8 mouse cellular contexts compared by ENCODE assay signal in genomic region chr3:107895720-107896569, GRCm38 (mm10). TPM values are rescaled to one million over a fixed set of nuclear protein-coding genes. Genes with fewer than 3 reads are reported as not detected.
DNase-seq lines count a peak whose midpoint lies in the region; ATAC-seq and TF ChIP-seq lines count a peak whose summit lies in the region.

Gene Gstm5, plus strand, starts transcription at chr3:107895821.

- ATAC-seq in hindbrain, embryonic 15.5 days (ENCODE audit: low FRiP score, low read depth): peak; percentile 97

- peak; percentile 96 for TF ChIP-seq POLR2A in cortical plate, adult 2 months (IDR thresholded peaks at IDR 0.05; ENCODE audit: extremely low read depth, insufficient read depth, low read length)

- TF ChIP-seq CTCF in cortical plate, adult 2 months (IDR thresholded peaks at IDR 0.05; ENCODE audit: extremely low read depth, insufficient read depth, low read length): no peak
- TF ChIP-seq CTCF in gastrocnemius, adult 2 months (IDR thresholded peaks at IDR 0.05): no peak

- H3K36me3 ChIP-seq in hindbrain, embryonic 15.5 days: peaks cover 11% of the 10 kb centered on the region; the same call in 1 of the 2 replicates

- H3K4me3 ChIP-seq in cortical plate, adult 2 months (ENCODE audit: insufficient read depth, low read length): peak within 1 kb of the TSS; percentile 71
- peak within 1 kb of the TSS; percentile 96 for H3K4me3 ChIP-seq in gastrocnemius, adult 2 months
- H3K4me3 ChIP-seq in hindbrain, embryonic 15.5 days: peak within 1 kb of the TSS; percentile 68

- peak within 1 kb of the TSS; percentile 86 for H3K9ac ChIP-seq in hindbrain, embryonic 15.5 days

- intact Hi-C loops in gastrocnemius, adult 2 months (cut with DNase I): no loop called here

- 4% methylated on average over 40 of the region's 40 CpGs for WGBS in hindbrain, embryonic 15.5 days

- no peaks in the 10 kb centered on the region for H3K9me3 ChIP-seq in hindbrain, embryonic 15.5 days

- DNase-seq in adrenal gland, adult 18-20 months (ENCODE audit: low spot score in 2 of 2): peak; percentile 78 to 80
- peak; percentile 92 for DNase-seq in gastrocnemius, adult 2 months
- peak; percentile 88 to 92 for DNase-seq in layer of hippocampus, postnatal 36 days
- peak; percentile 75 for DNase-seq in lung, postnatal 14 days
- peak; percentile 40 for DNase-seq in retina, adult 2 months (ENCODE audit: low read depth, low spot score)
- DNase-seq in urinary bladder, adult 2 months (ENCODE audit: low spot score): peak; percentile 53

- no peaks in the 10 kb centered on the region for H3K27me3 ChIP-seq in hindbrain, embryonic 15.5 days

- peak within 1 kb of the TSS; percentile 74 for H3K4me2 ChIP-seq in hindbrain, embryonic 15.5 days

- H3K4me1 ChIP-seq in cortical plate, adult 2 months (ENCODE audit: control insufficient read depth, insufficient read depth, low read length): peaks cover 2% of the 10 kb centered on the region
- H3K4me1 ChIP-seq in hindbrain, embryonic 15.5 days (replicated peaks): peaks cover 9% of the 10 kb centered on the region

- no peak within 1 kb of the TSS; the same call in 1 of the 2 replicates for H3K27ac ChIP-seq in cortical plate, adult 2 months (ENCODE audit: insufficient read depth, low read length)
- H3K27ac ChIP-seq in gastrocnemius, adult 2 months: peak within 1 kb of the TSS; percentile 93
- H3K27ac ChIP-seq in hindbrain, embryonic 15.5 days (replicated peaks): peak within 1 kb of the TSS; percentile 79

RNA-seq across cellular contexts. Expression of gene Gstm5, which starts in this region (rescaled TPM):
- total RNA-seq in adrenal gland, adult 18-20 months (2021): 10 to 100 TPM; 30.0 to 48.3 TPM
- 504 and 512 TPM in 2 replicates for polyA plus RNA-seq in cortical plate, adult 2 months (2012; rRNA removed)
- total RNA-seq in gastrocnemius, adult 2 months (2021): 10 to 100 TPM; 74.7 to 87.2 TPM
- 248 and 252 TPM in 2 replicates for polyA plus RNA-seq in hindbrain, embryonic 15.5 days (2015; fragmentation: Nextera tagmentation; extraction: Ambion mirVana)
- 100 to 1,000 TPM; 258 to 289 TPM for total RNA-seq in layer of hippocampus, postnatal 36 days (2021)
- polyA plus RNA-seq in urinary bladder, adult 2 months (2012; rRNA removed): 59.8 and 62.7 TPM in 2 replicates

Comparison
In these comparisons a context has a peak if more than half of its experiments do, and no peak if none do; other contexts are left out.
1. DNase-seq: peak in every context shown above with its lines; median percentile 92 in gastrocnemius, adult 2 months; 90 in layer of hippocampus, postnatal 36 days; 79 in adrenal gland, adult 18-20 months; 75 in lung, postnatal 14 days; 53 in urinary bladder, adult 2 months; 40 in retina, adult 2 months.